Mouse (Mus musculus) naive thymus-derived CD4-positive, alpha-beta T cell, adult 2 months (primary cell): Measurements from ENCODE around the gene Usp36.

ENCODE experiments used
- DNase-seq: peaks from one replicate; pipeline ENCODE4 v3.0.0-alpha.2; 2011; ENCODE audit warnings: low read depth

Gene Usp36

DNA sequence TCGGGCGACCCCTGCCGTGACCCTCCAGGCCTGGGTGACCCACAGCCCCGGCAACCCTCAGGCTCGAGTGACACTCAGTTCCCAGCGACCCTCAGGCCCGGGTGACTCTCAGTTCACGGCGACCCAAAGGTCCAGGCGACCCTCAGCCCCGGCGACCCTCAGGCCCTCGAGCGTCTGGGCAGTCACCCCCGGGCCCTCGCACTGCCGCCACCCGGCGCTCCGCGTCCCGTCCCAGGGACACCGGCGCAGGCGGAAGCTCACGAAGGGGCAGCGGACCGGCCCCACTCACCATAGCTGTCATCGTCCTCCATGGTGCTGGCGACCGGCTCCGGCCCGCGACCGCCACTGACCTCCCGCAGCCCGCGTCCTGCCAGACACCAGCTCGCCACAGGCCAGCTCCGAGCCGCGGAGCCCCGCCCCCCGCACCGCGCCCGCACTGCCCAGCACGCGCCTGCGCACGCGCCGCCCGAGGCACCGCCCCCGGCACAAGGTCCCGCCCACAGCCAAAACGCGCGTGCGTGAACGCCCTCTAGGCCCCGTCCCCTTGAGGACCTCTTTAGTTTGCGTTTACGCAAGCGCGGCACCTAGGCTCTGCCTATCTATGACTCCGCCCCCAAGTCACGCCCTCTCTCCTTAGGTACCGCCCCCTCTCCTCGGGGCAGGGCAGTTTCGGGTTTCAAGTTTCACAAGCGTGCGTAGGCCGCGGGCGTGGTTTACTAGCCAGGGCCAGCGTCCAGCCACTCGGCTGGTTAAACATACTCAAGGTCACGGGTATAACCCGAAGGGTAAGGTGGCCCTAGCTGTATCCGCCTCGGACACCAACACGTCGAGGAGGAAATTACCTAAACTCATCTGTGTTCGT, 41.7 kb downstream of the Usp36 start, which contains the start of gene Cyth1:
Cyth1 (minus strand) TSS at position 443 of the 862 bp plus-strand sequence.
- DNase-seq = peak; percentile 99

DNA sequence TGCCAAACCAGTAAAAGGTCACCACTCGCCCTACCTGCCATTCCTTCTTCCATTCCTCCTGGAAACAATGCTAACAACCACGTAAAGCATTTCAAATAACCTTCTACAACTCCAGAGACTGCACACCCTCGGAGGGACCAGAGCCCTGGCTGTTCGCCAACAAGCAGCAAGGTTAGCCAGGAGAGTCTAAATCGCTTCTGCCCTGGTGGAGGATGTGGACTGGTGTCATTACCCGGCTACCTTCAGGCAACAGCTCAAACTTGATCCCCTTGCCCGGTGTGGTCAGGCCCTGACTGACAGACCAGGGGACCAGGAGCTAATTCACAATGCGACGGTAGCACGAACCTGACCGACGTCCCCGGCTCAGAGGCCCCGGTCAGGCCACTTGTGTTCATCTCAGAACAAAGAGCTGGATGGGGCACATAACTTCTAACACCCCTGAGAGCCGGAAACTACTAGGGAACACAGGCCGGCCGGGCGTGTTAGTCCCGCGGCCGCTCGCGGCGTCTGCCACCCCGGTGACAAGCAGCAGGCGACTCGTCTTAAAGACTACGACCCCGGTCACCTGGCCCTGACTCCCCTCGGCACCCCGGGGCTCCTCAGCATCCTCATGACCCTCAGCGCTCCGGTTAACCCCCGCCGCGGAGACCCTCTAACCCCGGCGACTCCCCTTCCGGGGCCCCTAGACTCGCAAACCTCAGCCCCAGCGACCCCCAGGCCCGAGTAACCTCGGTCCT, 42.5 kb downstream of the Usp36 start:
- DNase-seq = peak; percentile 66

DNA sequence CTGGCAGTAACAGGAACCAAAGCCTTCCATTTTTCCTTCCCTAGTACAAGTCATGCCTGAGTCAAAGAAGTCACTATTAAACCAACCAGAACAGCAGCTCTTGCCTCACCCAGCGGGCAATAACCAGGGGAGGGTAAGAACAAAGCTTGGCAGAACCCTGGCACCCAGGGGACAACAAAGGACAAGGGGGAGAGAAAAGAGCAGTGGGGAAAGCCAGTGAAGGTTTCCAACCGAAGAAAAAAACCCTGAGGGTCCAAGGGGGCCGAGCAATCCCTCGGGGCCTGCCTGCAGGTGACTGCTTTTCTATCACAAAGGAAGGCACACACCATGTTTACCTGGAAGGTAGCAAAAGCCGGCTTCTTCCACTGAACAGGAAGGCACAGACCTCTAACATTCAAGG, 43.3 kb downstream of the Usp36 start:
- no peak for DNase-seq

DNA sequence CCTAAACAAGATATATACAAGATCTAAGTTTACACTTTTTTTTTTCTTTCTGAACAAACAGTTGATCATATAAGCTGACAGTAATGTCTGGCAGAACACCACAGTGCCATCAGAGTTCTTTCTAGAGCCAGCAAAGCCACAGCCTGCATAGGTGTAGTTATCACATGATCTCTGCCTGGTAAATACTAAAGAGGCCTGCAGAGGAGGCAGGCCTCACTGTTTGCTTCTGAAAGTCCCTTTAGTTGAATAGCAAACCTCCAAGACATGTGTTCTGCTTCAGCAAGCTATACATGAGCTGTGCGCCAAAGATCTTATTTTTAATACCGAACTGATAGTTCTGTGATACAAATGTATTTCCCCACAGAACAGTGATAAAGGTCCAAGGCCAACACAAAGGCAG, 44.9 kb downstream of the Usp36 start:
- peak; percentile 80 for DNase-seq

DNA sequence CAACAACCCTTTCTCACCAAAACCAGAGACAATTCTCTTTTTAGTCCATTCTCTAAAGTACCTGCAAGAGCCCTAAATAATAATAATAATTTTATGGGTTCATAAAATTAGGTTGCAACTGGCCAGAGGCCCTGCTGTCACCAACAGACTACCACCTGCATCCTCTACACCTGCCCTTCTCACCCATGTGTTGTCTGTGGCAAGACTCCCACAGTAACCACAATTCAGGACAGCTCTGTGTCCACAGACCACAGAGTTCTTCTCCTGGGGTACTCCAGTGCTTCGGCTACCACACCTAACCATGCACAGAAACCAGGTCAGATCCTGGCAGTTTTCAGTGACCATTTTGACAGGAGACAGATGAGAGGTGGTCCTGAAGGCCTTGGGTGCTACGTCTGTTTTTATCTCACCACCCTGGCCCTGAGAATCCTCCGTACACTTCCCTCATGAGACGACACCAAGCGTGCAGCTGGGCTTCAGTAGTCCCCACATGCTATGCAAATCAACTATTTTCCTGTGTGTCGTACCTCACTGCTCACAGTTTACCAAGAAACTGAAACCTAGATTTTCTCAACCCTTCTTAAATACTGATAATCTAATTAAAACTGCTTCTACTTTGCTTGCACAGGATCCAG, 46.3 kb downstream of the Usp36 start:
- peak; percentile 52 for DNase-seq

DNA sequence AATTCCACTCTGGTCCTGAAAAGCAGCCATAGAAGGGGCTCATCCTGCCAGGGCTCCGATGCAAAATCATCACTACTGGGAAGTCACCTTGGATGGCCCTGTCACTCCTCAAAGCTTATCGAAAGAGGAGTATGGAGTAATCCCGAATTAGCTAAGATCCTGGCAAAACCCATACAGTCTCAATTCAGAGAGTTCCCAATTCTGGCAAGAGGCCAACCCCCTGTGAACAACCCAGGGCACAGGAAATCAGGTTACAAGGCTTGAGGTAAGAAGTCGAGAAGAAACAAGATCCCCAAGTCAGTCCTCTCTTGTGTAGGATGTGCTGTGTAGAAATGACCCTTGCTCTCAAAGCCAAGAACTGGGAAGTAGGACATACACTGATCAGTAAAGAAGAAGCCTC, 47.5 kb downstream of the Usp36 start:
- DNase-seq = peak; percentile 78

DNA sequence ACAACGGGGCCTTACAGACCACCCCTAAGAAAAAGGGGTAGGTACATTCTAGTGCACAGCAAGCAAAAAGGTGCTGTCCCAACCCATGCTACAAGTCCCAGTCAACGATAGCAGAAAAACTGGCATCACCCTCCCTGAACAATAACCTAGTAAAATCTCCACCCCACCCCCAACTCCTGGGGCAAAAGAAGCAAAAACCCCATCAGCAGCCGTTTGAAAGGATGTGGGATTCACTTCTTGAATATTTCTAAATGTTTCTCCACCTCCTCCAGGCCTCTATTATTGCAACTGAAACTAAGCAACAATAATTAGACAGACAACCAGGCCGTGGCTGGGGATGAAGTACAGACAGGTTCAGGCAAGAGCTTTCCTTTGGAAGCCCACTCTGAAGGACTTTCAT, 49.7 kb downstream of the Usp36 start:
- DNase-seq = peak; percentile 56

DNA sequence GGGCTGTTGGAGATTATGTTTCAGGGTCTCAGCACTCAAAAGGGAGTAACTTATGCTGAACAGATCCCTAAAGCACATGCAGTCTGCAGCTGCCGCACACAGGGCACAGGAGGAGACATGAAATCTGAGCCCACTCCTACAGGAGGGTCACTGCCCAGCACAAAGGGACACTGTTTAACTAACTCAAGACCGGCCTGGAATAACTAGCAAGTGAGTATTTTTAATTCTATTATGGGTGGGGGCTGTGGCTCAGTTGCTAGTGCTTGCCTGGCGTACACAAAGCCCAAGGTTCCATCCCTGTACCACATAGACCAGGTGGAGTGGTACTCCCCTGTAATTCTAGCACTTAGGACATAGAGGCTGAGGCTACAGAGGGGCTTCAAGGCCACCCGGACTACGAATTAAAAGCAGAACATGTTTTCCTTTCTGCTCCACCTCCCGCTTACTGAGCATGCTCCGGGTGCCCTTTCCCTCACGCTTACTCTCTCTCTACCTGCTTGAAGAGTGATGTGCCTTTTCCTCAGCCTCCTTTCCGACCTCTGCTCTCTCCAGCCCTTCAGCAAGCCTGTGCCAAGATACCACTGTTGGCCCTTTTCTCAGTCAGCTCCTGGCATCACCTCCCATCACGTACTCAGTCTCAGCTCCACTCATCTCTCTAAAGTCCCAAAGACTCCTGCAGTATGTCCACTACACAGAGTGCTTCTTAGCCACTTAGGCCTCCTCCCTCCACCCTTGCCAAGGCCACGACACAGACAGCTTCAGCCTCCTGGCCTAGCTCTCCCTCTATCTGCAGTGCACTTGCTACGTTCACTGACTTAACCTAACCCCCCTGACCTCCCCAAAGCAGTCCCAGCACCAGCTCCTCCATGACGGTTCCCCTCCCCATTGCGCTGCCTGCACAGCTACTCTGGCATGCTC, 50.5 kb downstream of the Usp36 start:
- DNase-seq = peak; percentile 49

DNA sequence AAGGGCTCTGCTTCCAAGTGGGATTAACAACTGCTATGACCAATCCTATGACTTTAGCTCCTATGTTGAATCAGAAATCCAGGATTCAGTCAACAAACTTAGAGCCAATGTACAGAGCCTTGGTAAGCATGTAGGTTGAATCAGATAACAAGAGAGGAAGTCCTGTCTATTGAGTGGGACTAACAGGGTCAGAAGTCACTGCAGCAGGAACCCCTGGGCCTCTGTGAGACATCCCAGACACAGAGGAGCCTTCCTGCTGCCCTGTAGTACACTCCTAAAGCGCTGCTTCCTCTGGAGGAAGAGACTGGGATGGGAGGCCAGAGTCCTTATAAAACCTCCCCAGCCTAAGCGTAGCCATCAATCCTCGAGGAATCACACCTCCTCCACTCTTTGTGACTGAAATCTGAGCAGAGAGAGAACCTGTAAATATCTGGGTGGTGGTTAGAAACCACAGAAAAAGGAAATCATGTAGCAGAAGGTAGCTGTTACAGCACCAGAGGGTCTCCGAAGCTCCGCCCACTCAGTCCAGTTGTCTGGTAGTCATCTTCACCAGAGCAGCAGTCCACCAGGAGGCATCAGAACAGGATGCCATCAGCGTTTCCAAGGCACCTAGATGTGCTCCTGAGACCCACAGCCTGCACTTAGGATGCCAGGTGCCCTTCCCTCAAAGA, 53.4 kb downstream of the Usp36 start:
- DNase-seq = peak; percentile 74

DNA sequence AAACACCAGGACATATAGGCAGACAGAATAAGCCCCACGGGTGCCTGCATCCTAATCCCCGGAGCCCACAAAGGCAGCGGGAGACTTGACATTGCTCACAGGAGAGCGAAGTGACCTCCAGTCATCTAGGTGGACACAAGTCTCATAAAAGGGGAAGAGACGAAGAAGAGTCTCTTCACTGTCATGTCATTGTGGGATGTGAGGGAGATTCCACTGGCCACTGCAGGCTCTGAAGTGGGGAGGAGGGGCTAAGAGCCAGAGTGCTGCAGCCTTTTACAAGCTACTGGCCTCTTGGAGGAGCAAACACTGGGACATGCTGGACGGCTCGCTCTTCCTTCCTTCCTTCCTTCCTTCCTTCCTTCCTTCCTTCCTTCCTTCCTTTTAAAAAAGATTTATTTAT, 55.1 kb downstream of the Usp36 start:
- DNase-seq = no peak

DNA sequence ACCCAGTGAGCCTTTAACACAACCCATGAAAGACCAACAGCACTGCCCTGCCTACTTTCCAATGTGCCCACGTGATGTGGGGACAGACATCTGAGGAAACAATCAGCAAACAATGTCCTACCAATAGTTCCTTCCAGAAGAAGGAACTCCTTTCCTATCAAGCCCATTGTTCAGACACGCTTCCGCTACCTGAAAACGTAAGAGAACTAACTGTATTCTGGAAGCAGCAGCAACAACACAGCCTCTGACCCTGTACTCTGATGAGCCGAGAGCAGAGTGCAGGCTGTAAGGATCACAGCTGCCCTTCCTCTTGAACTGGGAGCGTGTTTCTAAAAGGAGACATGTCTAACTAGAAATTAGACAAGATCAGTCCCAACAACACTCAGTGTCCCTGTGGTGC, 55.5 kb downstream of the Usp36 start:
- DNase-seq = no peak

DNA sequence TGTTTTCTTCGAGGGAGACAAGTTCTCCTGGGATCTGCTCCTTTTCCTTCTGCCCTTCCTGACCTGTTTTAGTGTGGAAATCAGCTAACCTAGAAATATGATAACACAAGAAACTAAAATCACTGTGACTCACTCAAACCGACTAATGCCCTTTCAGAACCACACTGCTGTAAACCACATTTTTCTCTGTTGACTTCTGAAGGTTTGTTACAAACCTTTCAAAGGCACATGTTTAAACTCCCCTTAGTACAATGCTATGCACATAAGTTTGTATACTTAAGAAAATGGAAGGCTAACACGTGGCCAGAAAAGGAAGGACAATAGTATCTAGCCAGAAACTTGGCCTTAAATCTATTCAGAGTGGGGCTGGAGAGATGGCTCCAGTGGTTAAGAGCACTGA, 56.1 kb downstream of the Usp36 start:
- DNase-seq = peak; percentile 51

DNA sequence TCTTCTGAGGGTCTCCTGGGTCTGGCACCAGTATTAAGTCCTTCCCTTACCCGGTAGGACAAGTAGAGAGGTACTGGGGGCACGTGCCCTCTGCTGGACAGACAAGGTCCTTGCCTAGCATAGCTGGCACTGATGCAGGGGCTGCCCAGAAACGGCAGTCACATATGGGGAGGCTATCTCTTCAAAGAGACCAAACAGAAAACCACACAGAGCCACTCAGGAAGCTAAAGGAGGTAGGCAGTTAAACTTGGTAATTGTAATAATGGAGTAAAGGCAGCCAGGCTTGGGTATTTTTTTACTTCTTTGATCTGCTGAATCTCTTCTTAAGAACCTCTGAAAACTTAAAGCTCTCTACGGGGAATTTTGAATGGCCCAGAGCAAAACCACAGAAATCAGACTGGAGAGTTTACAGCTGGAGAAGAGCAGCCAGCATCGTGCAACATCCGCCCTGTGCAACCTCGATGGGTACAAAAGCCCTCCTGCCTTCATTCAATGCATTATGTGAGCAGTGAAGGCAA, 57.7 kb downstream of the Usp36 start:
- peak; percentile 88 for DNase-seq

DNA sequence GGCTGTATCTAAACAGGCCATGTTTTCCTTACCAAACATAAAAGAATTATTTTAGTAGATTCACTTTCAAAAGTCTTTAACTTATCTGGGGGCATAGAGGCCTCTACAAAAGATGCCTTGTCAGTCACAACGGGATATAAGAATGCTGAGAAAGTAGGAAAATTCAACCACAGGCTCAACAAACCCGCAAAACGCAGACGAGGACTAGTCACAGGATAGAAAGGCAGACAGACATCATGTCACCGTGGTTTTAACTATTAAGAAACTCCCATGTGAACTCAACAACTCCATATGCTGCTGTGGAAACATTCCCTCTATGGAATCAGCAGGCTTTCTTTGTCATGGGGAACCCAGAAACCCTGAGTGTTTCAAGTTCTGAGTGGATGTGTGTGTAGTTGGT, 60.1 kb downstream of the Usp36 start:
- DNase-seq = peak; percentile 53

DNA sequence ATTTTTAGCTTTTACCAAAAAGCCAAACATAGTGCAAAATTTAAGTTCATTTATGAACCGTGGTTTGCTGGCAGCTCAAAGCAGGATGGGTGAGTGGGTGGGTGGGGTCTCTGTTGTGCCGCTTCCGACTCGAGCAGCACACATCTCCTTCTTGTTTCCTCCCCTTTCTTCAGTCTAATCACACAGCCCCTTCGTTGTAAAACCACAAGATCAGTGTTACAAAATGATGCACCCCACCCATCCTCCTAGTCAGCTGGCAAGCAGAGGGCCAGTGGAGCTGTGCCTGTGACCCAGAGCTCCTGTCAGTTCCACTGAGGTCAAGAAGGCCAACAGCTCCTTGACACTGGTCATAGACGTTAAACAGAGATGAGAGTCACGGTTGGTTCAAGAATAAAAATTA, 62.4 kb downstream of the Usp36 start:
- peak; percentile 77 for DNase-seq

DNA sequence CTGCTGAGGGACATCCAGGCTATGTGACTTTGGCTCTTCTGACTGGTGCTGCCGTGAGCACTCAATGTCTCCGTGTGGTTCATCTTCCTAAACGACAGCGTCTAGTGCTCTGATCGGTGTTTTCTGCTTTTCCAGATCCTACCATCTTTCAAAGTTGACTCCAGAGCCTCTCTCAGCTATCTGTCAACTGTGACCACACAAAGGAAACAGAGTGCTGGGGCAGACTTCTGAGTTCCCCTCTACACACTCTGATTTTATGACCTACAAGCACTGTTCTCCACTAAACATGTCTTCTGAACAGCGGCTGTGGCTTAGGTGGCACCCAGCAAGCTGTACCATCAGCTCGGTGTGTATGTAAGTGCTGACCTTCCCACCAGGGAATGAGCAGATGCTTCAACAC, 63.2 kb downstream of the Usp36 start:
- DNase-seq = peak; percentile 62

DNA sequence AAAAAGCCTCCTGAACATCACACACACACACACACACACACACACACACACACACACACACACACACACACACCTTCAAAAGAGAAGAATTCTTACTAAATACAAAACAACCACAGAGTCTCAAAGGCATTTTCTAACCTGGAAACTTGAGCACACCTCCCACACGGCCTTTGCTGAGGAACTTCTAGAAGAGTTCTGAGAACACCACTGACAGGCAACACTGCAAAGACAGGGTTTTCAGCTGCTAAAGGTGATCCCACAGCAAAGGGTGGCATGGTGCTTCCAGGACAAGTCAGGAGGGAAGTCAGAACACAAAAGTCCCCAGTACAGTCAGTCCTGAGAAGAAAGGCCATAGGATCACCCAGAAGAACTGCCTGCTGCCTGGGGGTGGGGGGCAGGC, 64.2 kb downstream of the Usp36 start:
- peak; percentile 81 for DNase-seq

DNA sequence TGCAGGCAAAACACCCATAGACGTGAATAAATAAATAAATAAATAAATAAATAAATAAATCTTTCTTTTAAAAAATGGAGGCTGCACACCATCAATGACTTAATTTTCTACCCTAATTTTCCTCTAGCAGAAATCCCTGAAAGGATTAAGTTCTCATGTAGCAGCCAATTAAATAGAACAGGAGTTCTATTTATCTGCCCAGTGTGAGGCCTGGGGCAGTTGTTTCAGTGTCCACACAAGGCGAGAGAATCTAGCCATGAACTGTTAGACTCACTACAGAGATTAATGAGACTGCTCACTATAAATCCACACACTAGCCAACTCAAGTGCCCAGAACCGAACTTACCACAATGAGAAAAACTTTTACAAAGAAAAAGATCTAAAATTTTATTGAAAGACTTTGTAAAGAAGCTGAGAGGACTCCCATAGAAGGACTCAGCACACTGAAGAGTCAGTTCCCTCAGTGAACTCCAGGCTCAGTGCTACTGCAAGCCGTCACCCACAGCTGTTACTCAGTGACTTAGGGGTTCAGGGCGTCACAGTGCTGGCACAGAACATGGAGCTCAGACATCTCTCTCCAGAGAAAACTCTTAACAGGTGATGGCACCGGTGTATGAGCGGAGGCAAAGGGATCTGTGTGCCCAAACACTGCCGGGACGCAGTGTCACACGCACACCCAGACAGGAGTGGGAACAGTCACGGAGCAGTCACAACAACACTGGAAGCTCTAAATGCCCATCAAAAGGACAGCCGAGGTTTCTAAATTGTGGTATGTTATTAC, 64.8 kb downstream of the Usp36 start:
- peak; percentile 73 for DNase-seq

DNA sequence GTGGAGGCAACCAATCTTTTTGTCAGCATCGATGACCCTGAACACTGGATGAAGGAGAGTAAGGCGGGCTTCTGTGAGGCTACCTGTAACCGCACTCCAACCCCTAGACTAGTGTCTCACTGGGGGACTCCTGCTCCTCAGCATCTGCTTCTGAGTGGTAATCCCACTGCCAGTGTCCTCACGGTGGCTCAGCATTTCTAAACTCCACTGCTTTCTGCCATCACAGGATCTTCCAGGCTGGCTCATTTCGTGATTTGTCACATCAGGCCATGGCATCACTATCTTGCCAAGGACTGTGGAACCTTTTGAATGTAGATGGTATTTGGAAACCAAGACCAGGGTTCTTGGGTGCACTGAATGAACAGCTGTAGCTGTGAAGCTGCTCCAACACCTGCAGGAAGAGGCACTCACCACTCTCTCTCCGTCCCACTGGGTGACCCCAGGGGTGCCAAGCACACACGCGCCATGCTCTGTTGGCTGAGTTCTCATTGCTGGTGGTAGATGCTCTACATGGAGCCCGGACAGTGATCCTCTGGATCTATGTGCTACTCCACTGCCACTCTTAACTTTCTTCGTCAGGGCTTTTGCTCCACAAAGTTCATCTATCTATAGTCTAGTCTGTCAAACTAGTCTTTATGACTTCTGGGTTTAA, 66.5 kb downstream of the Usp36 start:
- DNase-seq = peak; percentile 46

DNA sequence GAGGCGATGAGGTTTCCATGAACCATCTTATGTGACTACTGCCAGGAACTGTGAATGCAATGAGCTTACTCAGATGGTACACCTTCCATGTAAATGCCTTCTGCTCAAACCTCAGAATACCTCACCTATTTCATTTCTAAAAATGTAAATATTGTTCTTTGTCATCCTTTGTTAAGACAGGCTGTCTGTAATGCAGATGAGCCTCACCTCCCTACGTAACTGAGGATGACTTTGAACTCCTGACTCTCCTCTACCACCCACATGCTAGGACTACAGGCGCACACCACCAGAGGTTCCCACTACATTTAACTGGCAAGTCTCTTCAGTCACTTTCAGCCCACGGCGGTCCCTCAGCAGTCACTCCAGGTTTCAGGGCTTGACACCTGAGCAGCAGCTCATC, 67.1 kb downstream of the Usp36 start:
- peak; percentile 46 for DNase-seq
